Mouse (Mus musculus): Measurements from ENCODE around the gene Hrh1. TPM values are rescaled to one million over a fixed set of nuclear protein-coding genes. Genes with fewer than 3 reads are reported as not detected.
A peak's percentile ranks its signal among the peaks of the same experiment; 100 is the strongest.

Gene Hrh1
- total RNA-seq (2017), result 0.09 TPM in 1 of 2 replicates, not detected in the other

DNA sequence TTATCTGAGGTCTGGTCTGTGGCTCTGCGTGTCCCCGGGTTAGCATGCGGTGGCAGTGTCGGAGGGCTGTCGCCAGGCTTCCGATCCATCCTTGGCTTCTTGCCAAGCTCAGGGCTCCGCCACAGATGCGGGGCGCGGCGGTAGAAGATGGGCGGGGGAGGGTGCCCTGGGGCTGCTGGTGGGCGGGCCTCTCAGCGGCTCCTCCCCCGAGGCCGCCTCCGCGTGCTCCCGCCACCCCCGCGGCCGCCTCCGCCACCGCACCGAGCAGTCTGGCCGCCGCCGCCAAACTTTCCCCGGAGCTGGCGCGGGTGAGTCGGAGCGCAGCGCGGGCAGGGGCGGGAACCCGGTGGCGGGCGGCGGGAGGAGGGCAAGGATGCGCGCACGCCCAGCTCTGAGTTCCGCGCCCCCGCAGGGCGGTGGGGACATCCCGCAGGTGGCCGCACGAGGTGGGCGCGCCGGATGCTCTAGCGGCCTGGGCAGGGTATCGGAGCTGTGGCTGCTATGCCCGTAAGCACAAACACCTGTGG is at the start of gene Hrh1:
Hrh1 (plus strand) TSS at position 246 of the 527 bp plus-strand sequence.
- ATAC-seq (replicated peaks; ENCODE audit: low read depth, poor library complexity, severe bottlenecking), result peak; percentile 41

DNA sequence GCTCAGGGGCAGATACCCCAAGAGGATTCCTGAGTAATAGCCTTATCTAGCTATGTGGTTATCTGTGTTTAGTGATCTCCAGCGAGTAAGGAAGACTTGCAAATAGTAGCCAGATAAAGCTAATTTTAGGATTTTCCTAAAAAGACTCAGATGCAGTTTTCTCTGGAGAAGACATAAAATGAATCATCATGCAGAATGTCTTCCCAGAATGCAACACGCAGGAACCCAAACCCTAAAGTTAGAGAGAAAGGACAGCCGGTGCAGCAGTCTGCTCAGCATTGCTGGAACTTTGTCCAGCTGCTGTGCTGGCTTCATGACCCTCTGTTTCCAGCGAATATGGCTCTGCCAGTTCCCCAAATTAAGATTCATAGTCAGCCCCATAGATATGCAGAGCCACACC is 43.1 kb upstream of the Hrh1 start:
- no peak for ATAC-seq (replicated peaks; ENCODE audit: low read depth, poor library complexity, severe bottlenecking)

- ATAC-seq (replicated peaks; ENCODE audit: low read depth, poor library complexity, severe bottlenecking), result no peak
Measured at GRCm38 (mm10) chr6:114358171-114358570, 39.6 kb upstream of the Hrh1 start.

GRCm38 (mm10) chr6:114362355-114362754 is 35.4 kb upstream of the Hrh1 start:
- ATAC-seq (replicated peaks; ENCODE audit: low read depth, poor library complexity, severe bottlenecking), result peak; percentile 76

DNA sequence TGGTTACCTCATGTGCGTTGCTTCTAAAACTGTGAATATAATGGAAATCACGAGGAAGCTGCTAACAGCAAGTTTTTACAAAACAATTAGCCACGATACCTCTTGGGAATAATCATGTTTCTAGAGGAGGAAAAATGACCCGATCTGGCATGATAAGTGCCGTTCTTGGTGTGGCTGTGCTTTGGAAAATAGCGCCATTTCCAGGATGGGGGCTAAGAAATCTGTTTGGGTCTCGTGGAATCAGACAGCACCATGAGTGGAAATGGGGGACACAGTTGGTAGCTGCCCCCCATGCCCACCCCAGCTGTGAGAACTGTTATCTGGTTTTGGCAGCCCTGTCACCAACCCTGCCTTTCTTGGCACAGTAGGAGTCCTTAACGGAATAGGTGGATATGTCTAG is 34.0 kb upstream of the Hrh1 start:
- ATAC-seq (replicated peaks; ENCODE audit: low read depth, poor library complexity, severe bottlenecking), result no peak

GRCm38 (mm10) chr6:114364734-114365133 is 33.0 kb upstream of the Hrh1 start:
- ATAC-seq (replicated peaks; ENCODE audit: low read depth, poor library complexity, severe bottlenecking), result peak; percentile 61

DNA sequence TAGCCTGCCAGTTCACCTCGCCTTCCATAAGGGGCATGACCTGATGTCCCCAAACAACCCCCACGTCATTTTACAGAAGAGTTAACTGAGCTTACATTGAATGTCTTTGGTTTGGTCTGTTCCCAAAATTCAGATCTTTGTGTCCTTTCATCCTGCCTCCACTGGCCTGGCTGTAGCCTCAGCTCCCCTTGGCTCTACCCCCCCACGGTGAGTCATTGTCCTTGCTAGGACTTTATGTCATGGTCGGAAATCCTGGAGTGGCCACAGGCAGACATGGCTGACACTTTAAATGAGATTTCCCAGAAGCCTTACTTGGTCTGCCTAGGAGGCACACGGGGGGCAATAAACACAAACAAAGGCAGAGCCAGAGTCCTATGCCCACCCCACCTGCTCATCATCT is 31.5 kb upstream of the Hrh1 start:
- ATAC-seq (replicated peaks; ENCODE audit: low read depth, poor library complexity, severe bottlenecking), result no peak

- ATAC-seq (replicated peaks; ENCODE audit: low read depth, poor library complexity, severe bottlenecking), result no peak
Measured at GRCm38 (mm10) chr6:114367681-114368080, 30.1 kb upstream of the Hrh1 start.

DNA sequence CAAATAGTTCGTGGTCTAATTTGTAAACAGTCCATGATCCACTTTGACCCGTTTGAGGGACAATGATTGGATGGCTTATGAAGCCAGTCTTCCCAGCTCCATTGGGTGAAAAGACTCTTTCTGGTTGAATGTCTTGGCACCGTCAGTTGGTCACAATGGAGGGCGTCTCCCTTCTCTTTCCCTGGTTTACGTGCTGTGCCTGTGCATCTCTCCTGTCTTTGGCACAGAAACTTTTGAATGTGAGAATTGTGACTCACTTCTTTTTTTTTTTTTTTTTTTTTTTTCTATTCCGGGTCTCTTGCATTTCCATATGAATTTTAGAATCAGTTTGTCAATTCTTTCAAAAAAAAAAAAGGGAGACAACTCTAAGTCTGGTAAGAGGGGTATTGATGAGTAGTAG is 29.5 kb upstream of the Hrh1 start:
- ATAC-seq (replicated peaks; ENCODE audit: low read depth, poor library complexity, severe bottlenecking), result no peak

GRCm38 (mm10) chr6:114372741-114373140 is 25.0 kb upstream of the Hrh1 start:
- ATAC-seq (replicated peaks; ENCODE audit: low read depth, poor library complexity, severe bottlenecking), result no peak

DNA sequence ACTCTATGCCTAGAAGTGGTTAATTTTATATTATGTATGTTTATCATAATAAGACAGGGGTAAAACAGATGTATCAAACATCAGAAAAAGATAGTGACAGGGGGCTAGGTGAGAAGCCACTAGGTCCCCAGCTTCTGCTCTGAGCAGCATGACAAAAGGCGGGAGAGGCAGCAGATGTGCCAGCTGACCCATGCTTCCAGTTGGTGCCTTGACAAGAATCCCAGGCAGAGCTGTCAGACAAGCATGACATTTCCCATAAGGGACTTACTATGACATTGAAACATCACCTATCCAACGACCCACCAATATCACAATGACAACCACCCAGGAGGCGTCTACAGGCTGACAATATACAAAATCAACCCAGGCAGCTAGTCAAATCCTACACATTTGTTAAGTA is 16.9 kb upstream of the Hrh1 start:
- no peak for ATAC-seq (replicated peaks; ENCODE audit: low read depth, poor library complexity, severe bottlenecking)

DNA sequence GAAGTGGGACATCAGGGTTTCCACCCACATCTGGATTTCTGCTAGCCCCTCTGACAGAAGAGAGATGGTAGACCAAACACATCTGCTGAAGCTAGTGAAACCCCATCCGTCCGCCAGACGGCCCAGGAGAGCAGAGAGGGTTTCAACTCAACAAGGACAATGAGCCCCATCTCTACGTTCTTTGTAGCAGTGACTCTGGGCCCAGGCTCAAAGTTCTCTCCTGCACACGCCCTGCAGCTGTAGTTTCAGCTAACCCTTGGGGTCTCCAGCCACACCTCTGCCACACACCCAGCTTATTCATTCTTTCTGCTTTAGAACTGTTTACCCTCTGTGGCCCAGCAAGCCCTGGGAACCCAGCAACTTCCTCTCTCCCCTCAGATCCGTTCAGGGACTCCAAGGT is 10.4 kb upstream of the Hrh1 start:
- ATAC-seq (replicated peaks; ENCODE audit: low read depth, poor library complexity, severe bottlenecking), result no peak

DNA sequence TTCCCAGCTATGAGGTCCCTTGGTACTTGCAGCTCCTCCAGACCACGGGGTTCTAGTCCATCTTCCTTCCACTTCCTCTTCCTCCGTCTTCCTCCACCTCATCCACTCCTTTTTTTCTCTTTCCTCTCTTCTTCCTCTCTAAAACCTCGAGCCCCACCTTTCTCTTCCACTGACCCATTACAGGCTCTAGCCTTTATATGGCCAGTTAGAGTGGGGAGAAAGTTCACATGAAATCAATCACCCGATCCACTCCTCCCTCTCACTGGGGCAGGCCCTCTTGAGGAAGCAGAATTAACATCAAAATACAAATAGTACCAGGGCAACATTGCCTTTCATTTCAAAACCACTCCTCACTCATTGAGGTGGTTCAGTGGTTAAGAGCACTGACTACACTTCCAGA is 9.9 kb upstream of the Hrh1 start:
- no peak for ATAC-seq (replicated peaks; ENCODE audit: low read depth, poor library complexity, severe bottlenecking)

GRCm38 (mm10) chr6:114390129-114390528 is 7.6 kb upstream of the Hrh1 start:
- ATAC-seq (replicated peaks; ENCODE audit: low read depth, poor library complexity, severe bottlenecking), result no peak

GRCm38 (mm10) chr6:114394982-114395381 is 2.8 kb upstream of the Hrh1 start:
- 0 out of 2 replicates have a peak, but pooled peaks have one; percentile 15 for ATAC-seq (replicated peaks; ENCODE audit: low read depth, poor library complexity, severe bottlenecking)

- no peak for ATAC-seq (replicated peaks; ENCODE audit: low read depth, poor library complexity, severe bottlenecking)
Measured at GRCm38 (mm10) chr6:114396605-114397004, 1.1 kb upstream of the Hrh1 start.

- no peak for ATAC-seq (replicated peaks; ENCODE audit: low read depth, poor library complexity, severe bottlenecking)
Measured at GRCm38 (mm10) chr6:114397280-114397679, 456 bp upstream of the Hrh1 start.

GRCm38 (mm10) chr6:114398626-114399025 is 890 bp downstream of the Hrh1 start:
- ATAC-seq (replicated peaks; ENCODE audit: low read depth, poor library complexity, severe bottlenecking), result no peak

DNA sequence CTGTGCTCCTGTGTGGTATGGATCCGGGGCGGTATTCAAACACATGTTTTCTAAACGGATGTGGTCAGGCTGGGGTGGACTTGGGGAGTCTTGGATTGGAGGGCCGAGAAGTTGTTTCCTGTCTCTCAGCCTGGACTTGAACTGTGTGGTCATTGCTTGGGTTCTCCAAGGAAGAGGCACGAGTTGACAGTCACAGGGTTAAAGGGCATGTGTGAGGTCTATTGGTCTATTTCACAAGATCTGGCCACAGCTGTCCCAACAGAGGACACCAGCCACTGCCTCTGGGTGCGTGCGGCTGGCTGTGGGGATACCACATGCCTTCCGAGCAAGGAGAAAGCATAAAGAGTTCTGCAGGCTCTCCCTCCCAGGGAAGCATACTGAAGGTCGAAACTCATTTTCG is 2.7 kb downstream of the Hrh1 start:
- no peak for ATAC-seq (replicated peaks; ENCODE audit: low read depth, poor library complexity, severe bottlenecking)

- no peak for ATAC-seq (replicated peaks; ENCODE audit: low read depth, poor library complexity, severe bottlenecking)
Measured at GRCm38 (mm10) chr6:114400841-114401240, 3.1 kb downstream of the Hrh1 start.

GRCm38 (mm10) chr6:114402161-114402560 is 4.4 kb downstream of the Hrh1 start:
- ATAC-seq (replicated peaks; ENCODE audit: low read depth, poor library complexity, severe bottlenecking), result no peak

- ATAC-seq (replicated peaks; ENCODE audit: low read depth, poor library complexity, severe bottlenecking), result no peak
Measured at GRCm38 (mm10) chr6:114403632-114404031, 5.9 kb downstream of the Hrh1 start.

DNA sequence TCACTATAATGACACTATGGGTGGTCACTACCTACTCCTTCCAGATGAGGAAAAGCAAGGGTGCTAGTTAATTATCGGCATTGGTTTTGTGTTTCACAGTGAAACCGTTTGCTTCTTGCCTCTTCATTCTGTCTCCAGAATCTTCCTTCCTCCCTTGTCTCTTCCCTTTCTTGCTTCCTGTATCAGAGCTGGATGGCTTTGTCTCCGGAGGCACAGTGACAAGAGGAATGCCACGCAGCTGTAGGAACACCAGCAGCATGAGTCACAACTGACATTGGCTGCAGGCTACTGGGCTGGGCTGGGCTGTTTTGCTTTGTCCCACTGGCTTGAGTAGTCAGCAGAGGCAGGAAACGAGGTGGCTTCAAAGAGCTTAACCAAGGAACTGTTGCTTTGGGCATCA is 6.4 kb downstream of the Hrh1 start:
- no peak for ATAC-seq (replicated peaks; ENCODE audit: low read depth, poor library complexity, severe bottlenecking)
